Mouse (Mus musculus): ENCODE results near the gene Phc3. TPM values are rescaled to one million over a fixed set of nuclear protein-coding genes. Genes with fewer than 3 reads are reported as not detected.
A peak's percentile ranks its signal among the peaks of the same experiment; 100 is the strongest.

Gene Phc3
- total RNA-seq, 2 experiments from 2014 or later: 39.2 to 39.3 TPM

DNA sequence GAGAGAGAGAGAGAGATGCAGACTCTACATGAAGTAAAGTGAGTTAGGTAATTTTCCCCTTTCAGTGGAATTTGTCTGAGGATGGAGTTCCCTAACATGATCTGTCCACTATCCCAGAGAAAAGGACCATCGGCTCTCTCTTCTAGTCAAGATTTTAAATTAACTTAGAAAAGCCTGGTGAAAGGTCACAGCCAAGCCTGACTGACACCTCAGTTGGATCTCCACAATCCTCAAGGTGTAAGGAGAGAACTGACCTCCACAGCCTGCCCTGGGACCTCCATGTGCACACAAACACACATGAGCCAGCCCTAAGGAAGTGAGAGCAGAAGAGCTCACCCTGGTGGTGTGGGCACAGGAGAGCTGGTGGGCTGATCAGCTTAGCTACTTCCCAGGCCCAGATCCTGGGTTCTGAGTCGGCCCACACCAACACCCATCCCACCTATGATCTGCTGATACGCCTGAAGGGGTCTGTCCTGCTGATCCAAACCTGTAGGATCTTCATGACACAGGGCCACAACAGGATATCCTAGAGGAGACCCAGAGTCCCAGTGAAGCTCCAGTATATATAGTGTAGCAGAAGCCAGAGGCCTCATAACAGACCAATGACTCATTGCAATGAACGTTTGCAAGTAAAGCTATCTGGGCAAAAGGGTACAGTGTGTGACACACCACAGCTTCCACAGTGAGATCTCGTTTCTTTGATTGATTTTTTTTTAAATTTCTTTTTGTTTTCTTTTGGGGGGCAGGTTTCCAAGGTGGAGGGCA, 12.6 kb upstream of the Phc3 start:
- DNase-seq: no peak
- intact Hi-C loops (cut with DNase I): no loop called here

DNA sequence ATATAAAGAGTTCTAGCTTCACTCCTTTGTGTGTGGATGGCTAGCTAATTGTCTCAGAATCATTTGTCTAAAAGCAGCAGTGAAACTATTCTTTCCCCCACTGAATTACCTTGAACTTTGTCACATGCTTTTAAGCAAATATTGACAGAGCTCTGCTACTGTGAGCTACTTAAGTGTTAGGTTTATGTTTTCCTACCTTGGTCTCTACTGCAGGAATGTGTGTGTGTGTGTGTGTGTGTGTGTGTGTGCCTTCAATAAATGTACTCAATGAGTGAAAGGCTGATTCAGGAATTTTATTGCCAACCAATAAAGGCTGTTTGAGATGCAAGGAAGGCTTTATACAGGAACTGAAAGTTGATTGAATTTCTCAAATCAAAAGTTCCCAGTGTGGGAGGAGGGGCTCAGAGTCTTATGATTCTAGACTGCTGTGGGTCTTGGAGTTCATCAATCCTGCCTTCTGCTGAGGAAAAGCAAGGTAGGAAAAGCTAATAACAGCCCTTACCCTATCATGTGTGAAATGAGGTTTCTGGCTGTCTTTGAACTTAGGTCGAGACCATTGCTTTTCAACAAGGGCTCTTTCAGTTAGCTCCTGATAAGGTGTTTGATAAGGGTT, 7.9 kb upstream of the Phc3 start:
- intact Hi-C loops (cut with DNase I): no loop called here
- no peak for DNase-seq

DNA sequence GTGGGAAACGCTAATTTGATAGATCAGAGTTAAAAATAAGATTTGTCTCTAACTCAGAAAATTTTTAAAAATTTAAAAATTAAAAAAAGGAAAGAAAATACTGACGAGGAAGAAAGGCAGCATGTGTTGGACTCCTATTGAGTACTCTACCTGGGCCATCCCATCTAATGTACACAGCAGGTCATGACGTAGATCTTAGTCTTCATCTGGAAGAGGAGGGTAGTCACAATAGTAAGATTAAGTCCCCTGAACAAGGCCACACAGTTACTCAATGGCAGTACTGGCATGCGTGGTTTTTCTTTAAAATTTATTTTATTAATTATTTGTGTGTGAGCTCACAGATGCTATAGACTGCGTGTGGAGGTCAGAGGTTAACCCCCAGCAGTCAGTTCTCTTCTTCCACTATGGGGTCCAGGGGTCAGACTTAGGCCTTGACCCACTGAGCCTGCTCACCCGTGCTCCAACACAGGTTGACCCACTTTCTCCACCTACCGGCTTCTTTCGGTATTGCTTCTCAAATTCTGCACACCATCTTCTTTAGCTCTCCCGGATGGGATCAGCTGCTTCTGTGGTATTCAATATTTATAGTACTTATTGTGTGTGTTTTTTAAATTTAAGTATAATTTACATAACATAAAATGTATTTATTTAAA, 6.0 kb upstream of the Phc3 start:
- intact Hi-C loops (cut with DNase I): no loop called here
- peak; percentile 59 for DNase-seq

DNA sequence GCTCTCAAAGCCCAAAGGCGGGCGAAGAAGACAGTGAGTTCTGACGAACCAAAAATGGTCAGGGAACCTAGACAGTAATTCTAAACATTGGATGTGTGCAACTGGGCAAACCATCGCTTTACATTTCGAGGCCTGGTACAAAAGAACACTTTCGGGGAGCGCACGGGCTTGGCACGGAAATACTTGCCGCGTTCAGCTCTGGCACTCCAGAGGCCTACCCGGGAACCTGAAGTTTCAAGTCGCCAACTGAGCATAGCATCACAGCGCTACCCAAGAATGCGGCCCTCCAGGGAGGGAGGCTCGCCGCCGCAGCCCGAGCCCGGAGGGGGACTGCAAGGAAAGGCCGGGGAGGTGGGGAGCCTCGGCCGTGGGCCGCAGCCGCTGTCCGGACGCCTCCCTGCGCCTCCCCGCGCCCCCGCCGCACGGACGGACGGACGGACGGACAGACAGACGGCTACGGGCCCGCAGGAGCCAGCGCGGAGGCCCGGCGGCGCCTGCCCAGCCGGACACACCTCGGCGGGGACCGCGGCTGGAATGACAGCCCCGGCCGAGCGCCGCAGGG, 603 bp downstream of the Phc3 start:
- intact Hi-C loops (cut with DNase I): no loop called here
- DNase-seq: peak; percentile 35

DNA sequence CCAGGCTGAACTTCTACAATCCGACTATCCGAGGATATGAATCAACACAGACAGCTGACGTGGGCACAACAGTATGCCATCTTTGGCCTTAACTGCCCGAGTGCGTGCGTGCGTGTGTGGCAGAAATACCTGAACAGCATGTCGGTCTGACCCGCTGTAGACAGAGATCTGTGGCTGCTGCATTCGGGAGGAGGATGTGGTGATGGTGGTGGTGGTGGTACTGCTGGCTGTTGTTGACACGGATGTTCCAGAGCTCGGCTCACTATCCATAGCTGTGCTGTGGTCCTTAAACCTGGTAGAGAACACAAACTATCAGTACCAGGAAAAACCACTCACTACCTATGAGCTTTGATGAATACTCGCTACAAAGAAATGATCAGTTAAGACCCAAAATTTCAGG, 3.6 kb downstream of the Phc3 start:
- intact Hi-C loops (cut with DNase I): no loop called here
- DNase-seq: no peak

DNA sequence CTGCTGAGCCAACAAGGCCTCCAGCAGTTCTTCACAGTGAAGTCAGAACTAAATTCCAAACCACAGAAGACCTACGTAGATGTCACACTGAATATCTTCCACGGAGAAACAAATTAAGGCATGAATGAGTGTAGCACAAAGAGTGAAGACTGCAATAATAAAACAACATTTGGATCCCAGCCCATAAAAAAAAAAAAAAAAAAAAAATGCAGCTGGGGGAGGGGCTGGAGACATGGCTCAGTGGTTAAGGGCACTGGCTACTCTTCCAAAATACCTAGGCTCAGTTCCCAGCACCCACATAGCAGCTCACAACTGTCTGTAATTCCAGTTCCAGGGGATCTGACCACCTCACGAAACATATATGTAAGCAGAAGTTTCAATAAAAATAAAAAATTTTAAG, 5.0 kb downstream of the Phc3 start:
- no peak for DNase-seq
- intact Hi-C loops (cut with DNase I): no loop called here

DNA sequence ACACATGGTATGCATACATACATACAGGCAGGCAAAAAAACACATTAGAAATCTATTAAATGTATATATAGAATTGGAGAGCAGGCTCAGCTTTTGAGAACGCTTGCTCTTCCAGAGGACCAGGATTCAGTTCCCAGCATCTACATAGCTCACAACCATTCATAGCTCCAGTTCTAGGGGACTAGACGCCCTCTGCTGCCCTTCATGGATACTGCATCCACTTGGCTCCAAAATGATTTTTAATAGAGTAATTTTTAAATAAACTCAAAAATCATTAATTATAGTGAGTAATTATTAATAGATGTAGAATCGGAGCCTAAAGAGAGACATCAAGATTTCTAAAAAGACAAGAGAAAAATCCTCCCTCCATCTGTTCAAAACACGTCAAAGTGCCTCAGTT, 6.1 kb downstream of the Phc3 start:
- intact Hi-C loops (cut with DNase I): no loop called here
- no peak for DNase-seq

DNA sequence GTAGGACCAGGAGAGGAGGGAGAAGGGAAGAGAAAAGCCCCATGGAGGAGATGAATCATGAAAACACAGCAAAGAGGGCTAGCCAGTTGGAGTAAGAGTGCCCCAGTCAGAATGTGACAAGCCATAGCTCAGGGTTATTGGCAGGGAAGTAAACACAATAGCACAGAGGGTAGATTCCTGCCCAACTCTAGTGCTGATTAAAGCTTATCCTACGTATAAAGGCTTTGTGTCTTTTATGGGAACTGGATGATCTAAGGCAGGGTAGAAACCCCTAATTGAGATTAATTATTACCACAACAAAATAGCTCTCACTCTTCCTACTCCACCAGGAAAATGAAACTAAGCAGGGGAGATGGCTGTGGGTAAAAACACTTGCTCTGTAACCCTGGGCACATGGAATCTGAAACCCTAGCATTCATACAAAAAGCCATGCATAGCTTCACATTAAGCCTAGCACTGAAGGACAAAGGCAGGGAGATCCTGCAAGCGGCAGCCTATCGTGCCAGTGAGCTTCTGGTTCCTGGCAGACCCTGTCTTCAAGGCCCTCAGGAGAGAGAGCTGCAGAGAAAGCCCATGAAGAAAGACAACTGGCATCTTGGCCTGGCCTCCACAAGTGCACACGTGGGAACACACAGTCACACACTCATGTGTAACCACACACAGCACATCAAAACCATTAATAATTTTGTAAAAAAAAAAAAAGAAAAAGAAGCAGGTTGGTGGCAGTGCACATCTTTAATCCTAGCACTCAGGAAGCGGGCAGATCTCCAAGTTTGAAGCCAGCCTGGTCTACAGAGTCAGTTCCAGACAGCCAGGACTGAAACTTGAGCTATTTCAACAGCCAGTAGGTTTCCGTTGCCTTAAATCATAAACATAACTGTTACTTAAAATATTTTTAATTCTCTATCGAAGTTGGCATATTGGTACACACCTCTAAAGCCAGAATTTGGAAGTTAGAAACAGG, 9.1 kb downstream of the Phc3 start:
- DNase-seq: no peak
- intact Hi-C loops (cut with DNase I): no loop called here

DNA sequence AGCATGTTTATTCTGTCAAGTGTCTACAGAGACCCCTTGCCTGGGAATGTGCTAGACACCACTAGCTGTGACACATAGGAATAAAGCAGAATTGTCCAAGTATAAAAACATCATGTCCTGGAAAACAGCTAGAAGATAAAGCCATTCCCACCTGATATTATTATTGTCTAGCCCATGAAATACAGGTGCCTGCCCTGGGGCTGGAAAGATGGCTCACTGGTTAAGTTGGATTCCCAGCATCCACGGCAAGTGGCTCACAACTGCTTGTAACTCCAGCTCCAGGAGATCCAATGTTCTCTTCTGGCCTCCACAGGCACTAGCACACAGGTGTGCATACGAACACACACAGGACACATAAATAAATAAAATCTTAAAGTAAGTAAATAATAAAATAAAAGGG, 10.5 kb downstream of the Phc3 start:
- no peak for DNase-seq
- intact Hi-C loops (cut with DNase I): no loop called here

DNA sequence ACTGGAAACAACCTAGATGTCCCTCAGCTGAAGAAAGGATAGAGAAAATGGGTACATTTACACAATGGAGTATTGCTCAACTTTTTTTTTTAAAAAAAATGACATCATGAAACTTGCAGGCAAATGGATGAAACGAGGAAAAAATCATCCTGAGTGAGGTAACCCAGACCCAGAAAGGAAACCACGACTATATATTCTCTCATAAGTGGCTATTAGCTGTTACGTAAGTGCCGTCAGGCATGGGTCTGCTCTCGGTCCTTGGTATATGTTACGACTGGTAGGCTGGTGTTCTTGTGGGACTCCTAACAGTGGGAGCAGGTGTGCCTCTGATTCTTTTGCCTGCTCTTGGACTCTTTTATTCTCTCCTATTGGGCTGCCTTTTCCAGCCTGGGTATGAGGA, 12.9 kb downstream of the Phc3 start:
- intact Hi-C loops (cut with DNase I): no loop called here
- no peak for DNase-seq

DNA sequence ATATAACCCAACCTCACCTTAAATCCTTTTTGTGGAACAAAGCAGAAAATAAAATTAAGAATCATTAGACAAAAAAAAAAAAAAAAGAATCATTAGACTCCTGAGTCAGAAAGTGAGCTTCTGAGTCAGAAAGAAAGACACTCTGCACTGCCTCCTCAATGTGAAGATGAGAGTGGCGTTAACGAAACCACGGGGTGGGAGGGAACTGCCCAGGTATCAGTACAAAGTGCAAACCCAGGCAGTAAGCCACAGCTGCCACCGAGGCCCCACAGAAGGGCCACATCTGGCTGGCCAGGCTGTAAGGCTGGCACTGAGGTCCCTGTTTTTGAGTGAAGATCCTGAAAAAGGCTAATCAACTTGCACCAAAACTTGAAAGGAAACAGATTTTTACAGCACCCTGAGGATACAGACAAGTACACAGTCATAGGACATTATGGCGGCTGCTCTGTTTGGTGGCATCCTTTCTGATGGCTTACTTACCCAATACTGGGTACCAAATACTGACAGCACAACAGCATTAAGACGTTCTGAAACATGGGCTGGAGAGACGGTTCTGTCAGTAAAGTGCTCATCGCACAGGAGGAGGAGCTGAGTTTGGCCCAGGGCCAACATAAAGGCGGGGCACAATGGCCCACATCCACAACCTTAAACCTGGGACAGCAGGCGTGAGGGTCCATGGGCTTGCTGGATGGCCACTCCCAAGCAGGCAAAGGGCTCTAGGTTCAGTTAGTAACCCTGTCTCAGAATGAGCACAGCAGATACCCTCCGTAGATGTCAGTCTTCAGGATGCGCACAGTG, 16.7 kb downstream of the Phc3 start:
- intact Hi-C loops (cut with DNase I): no loop called here
- DNase-seq: no peak

DNA sequence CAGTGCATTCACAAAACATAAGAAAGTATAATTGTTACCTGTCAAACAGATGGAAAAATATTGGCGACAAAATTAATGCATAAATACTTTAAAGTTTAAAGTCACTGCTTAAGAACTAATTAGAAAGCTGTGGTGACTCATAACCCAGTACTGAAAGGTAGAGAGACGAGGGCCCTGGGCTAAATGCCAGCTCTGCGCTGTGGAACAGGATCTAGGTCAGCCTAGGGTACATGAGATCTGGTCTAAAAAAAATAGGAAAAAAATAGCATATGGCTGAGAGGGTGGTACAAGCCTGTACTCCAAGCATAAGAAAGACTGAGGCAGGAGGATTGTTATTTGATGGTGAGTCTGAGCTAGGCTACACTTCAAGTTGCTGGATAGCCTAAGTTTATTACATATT, 17.6 kb downstream of the Phc3 start:
- intact Hi-C loops (cut with DNase I): no loop called here
- DNase-seq: no peak

DNA sequence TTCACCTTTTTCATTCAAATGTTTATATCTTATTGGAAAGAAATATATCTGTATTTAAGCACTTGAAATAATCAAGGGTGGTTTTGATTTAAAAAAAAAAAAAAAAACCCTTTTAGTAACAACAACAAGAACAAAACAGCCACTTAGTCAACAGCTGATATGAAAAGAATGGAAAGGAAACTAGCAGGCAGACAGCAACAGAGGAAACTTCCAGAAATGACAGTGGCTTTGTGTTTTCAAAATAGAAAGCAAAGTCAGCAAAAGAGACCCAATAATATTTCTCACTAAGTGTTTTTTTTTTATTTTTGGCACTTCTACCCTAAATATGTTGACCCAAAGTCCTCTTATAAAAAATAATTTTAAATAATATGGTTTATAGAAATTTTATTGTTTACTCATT, 34.8 kb downstream of the Phc3 start:
- intact Hi-C loops (cut with DNase I): no loop called here

DNA sequence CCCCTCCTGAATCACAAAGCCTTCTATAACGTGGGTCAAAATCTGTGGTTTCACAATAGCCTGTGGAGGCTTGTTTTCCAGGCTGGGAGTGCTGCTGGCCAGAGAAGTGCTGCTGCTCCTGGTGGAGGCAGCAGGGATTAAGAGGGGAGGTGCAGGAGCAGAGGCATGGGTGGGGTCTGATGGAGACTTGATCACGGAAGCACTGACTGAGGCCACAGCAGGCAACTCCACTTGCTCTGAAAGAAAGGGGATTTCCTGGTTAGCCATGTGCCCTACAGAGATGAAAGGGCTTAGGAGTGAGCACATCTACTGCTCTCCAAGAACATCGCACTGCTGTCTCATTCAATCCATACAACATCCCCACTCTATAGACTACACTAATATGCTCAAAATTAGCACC, 39.4 kb downstream of the Phc3 start:
- no peak for DNase-seq
- intact Hi-C loops (cut with DNase I): no loop called here

More for the DNA sequence above, 34.8 kb downstream of the Phc3 start:
- no peak for DNase-seq

DNA sequence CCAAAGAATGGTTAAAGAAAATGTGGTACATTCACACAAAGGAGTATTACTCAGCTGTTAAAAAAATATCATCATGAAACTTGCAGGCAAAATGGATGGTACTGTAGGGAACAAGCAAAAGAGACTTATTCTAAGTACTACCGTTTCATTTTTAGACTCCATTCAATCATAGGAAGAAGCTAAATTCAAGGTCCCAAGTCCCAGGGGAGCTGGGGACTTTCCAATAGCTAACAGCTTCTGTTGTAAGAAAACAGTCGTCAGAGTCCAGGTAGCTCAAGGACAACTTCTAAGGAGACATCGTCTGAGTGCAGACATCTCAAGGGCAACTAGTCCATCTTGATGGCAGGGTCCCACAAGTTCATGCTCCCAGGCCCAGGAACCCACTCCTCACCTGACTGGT, 41.6 kb downstream of the Phc3 start:
- no peak for DNase-seq
- intact Hi-C loops (cut with DNase I): no loop called here

DNA sequence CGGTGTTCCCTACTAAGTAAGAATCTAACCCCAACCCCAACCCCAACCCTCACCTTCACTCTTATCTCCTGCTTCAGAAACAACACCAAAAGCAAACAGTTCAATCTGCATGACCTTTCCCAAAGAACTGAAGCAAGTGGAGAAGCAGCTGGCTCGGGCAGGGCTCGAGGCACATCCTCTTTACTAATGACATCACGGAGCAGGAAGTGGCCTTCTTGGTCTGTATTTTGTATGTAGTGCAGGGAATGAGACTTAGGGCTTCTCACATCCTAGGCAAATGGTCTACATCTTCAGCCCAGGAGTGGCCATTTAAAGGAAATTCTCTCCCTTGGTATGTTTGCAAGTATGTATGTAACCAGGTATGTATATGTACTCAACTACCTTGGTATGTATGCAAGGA, 52.1 kb downstream of the Phc3 start:
- DNase-seq: no peak
- intact Hi-C loops (cut with DNase I): no loop called here

DNA sequence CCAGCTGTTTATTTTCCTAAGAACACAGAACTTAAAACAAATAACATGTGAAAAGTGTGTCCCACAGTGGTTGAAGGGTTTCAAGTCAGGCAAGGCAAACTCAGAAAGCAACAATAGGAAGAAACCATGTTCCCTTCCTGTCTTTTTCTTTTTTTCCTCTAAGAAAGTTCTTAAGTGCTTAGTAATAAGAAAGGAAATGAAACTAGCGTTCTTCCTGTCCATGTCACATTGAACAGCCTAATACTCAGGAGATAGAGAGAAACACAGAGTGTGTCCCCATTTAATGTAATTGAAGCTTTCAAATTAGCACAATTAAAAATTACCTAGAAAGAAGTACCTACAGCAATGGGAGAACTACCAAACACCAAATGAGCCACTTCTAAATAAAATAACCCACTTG, 64.6 kb downstream of the Phc3 start:
- intact Hi-C loops (cut with DNase I): no loop called here
- DNase-seq: no peak

DNA sequence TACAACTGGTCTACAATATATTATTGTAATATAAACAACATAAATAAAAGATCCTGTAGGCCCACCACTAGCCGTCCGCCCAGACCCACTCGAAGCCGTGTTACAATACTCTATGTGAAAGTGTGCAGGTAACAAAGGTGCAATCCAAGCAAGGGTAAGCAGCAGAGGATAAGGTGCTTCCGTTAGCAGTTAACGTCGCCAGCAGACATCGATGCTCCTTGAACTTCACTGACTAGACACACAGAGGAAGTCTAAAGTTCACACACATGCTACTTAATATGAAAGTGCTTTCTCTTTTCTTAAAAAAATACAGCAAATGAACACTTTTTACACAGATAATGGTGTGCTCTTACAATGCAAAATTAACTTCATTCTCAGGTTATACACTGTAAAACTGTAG, 69.8 kb downstream of the Phc3 start:
- intact Hi-C loops (cut with DNase I): no loop called here
- DNase-seq: no peak

DNA sequence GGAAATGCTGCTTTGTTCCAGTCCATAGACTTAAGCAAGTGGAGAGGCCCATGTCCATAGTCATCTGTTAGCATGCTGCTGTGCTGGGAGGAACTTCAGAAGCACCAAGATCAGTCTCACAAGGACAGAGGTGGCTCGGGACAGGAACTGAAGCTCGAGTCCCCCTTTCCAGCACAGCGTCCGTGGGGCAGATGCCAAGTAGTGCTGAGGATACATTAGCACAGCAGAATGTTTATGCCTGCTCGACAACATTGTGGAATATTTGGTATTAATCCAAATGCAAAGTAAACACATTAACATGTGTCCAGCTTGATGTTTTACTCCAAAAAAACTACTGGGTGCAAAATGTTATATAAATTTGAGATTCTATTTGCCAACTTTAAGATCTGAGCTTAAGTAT, 72.5 kb downstream of the Phc3 start:
- no peak for DNase-seq
- intact Hi-C loops (cut with DNase I): no loop called here

DNA sequence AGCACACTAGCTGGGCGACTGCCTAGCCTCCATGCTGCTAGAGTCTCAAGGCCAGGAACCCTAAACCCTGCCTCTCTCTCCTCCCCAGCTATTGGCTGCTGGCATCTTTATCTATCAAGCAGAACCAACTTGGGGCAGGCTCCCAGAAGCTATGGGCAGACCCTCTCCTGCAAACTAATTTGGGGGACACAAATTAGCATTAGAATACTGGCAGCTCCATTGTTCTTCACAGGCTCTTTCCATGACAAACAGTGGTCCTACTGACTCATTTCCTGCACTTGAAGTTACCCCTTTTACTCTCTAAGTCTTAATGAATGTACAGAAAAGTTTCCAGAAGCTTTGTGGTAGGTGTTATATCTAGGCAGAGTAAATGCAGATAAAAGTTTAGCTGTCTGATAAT, 80.2 kb downstream of the Phc3 start:
- no peak for DNase-seq
- intact Hi-C loops (cut with DNase I): no loop called here
